Mouse (Mus musculus) MEL (cell line): ENCODE measurements around the gene Tgfbr3.

Source experiments
- CTCF ChIP-seq, 3 experiments: IDR thresholded peaks in 2 of 3; conservative IDR thresholded peaks in 1 of 3; 2 replicates each; pipeline ENCODE4 v1.5.1; 2011 to 2012; ENCODE audit warnings: low read length in 3 of 3, low read depth in 2 of 3, mild to moderate bottlenecking in 2 of 3, improper control_type of control experiment in 1 of 3, inconsistent platforms in 1 of 3, mixed read lengths in 1 of 3, moderate library complexity in 1 of 3; ENCODE audit not compliant: control insufficient read depth in 1 of 3, insufficient read depth in 1 of 3, poor library complexity in 1 of 3, severe bottlenecking in 1 of 3
- MYB ChIP-seq: IDR thresholded peaks from 2 replicates; pipeline ENCODE4 v1.6.1; 2011; ENCODE audit warnings: mild to moderate bottlenecking, low read depth, low read length, improper control_type of control experiment
- NRF1 ChIP-seq: IDR thresholded peaks from 2 replicates; pipeline ENCODE4 v1.6.1; 2014; ENCODE audit warnings: low read depth, mild to moderate bottlenecking, inconsistent platforms, low read length, improper control_type of control experiment, moderate library complexity; ENCODE audit not compliant: poor library complexity, insufficient read depth, severe bottlenecking
- POLR2A ChIP-seq, 2 experiments: IDR thresholded peaks; 2 replicates each; pipeline ENCODE4 v1.6.1; 2011 to 2012; ENCODE audit warnings: low read length in 2 of 2, mild to moderate bottlenecking in 2 of 2, control low read depth in 1 of 2, improper control_type of control experiment in 1 of 2, low read depth in 1 of 2, moderate library complexity in 1 of 2; ENCODE audit not compliant: control insufficient read depth in 1 of 2, insufficient read depth in 1 of 2, poor library complexity in 1 of 2
- TBP ChIP-seq: IDR thresholded peaks from 2 replicates; pipeline ENCODE4 v1.8.0; 2011; ENCODE audit warnings: low read depth, low read length, improper control_type of control experiment
- USF1 ChIP-seq: IDR thresholded peaks from 2 replicates; pipeline ENCODE4 v1.6.1; 2014; ENCODE audit warnings: low read depth, mild to moderate bottlenecking, inconsistent platforms, low read length, improper control_type of control experiment, moderate library complexity

DNA sequence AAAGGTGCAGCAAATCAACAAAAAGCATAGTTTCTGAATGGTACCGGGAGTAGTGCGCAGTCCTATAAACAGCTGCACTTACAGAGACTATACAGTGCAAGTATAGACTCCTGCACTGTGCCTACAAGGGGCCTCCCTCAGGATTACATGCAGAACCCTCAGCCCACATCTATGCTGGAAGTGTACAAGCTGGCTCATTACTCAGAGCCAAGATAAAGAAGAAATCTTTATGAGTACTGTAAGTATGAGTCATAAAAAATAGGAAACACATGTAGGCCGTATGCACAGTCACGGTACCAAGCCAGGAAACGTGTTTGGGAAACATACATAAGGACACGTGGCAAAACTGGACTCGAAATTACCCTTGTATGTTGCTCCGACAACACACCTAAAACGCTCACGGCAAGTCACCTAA, 89.2 kb downstream of the Tgfbr3 start:
- TF ChIP-seq CTCF (IDR thresholded peaks at IDR 0.05 in 2 of 3, conservative IDR thresholded peaks at IDR 0.05 in 1 of 3; ENCODE audit: control insufficient read depth in 1 of 3, insufficient read depth in 1 of 3, low read depth in 2 of 3, low read length in 3 of 3, poor library complexity in 1 of 3, severe bottlenecking in 1 of 3) = no peak
- no peak for TF ChIP-seq POLR2A (IDR thresholded peaks at IDR 0.05; ENCODE audit: control insufficient read depth in 1 of 2, insufficient read depth in 1 of 2, low read depth in 1 of 2, low read length in 2 of 2, poor library complexity in 1 of 2)
- TF ChIP-seq NRF1 = no peak
- TF ChIP-seq TBP = no peak
- no peak for TF ChIP-seq MYB
- no peak for TF ChIP-seq USF1
